Mouse (Mus musculus) lung, postnatal 0 days (tissue): ENCODE measurements around the gene Hspe1.

Experiments used
- CTCF ChIP-seq: IDR thresholded peaks from 2 replicates; pipeline ENCODE4 v1.5.1; 2016; ENCODE audit warnings: antibody characterized with exemption, mild to moderate bottlenecking
- EP300 ChIP-seq: IDR thresholded peaks from 2 replicates; pipeline ENCODE4 v1.6.1; 2016; ENCODE audit warnings: antibody characterized with exemption, mild to moderate bottlenecking, control low read depth

- TF ChIP-seq CTCF (no peak), EP300 (no peak)
These were observed 42.4 kb downstream of the Hspe1 start for GRCm38 (mm10) chr1:55130190-55130916.
